Mouse (Mus musculus): ENCODE measurements around the gene Ccdc150.

- TF ChIP-seq CTCF (IDR thresholded peaks at IDR 0.05; ENCODE audit: borderline replicate concordance, control insufficient read depth, extremely low read depth, insufficient read depth, low read length, poor library complexity): no peak
- no peak for TF ChIP-seq POLR2A (IDR thresholded peaks at IDR 0.05; ENCODE audit: control insufficient read depth, extremely low read depth, insufficient read depth, low read length, poor library complexity)
These were observed 30.2 kb downstream of the Ccdc150 start for GRCm38 (mm10) chr1:54280651-54281050.

All from thymus, adult 2 months (tissue).